Mouse (Mus musculus) adrenal gland, adult 18-20 months (tissue): ENCODE measurements around the gene Ankrd44. TPM values are rescaled to one million over a fixed set of nuclear protein-coding genes. Genes with fewer than 3 reads are reported as not detected.
A peak's percentile ranks its signal among the peaks of the same experiment; 100 is the strongest.
"Not testable (repeated sequence)": the region's sequence is repeated elsewhere in the genome, so short reads cannot be mapped to it uniquely, and the experiment has no call there.

Experiments
- DNase-seq, 2 experiments: peaks; one replicate each; pipeline ENCODE4 v3.0.0; 2021 to 2022; ENCODE audit warnings: low spot score in 2 of 2
- long read RNA-seq, 2 experiments: library from polyadenylated mRNA; stranded (forward); transcript quantifications; one replicate each; pipeline ENCODE4 v2.0.0; 2021
- total RNA-seq, 2 experiments: library from RNA; stranded (reverse); gene quantifications; 1 replicate in 1 of 2; 2 replicates in 1 of 2; pipeline ENCODE4 v1.2.3; 2021

Ankrd44 gene
- 10 to 100 TPM; 15.5 to 19.9 TPM for total RNA-seq
- long read RNA-seq, experiment 1, partial matches to known transcripts = 0 of 1 reads
- long read RNA-seq, experiment 1, other reads (novel, unspliced or antisense) = 0 of 1 reads
- long read RNA-seq, experiment 2, partial matches to known transcripts = 1 of 4 reads
- long read RNA-seq, experiment 2, other reads (novel, unspliced or antisense) = 1 of 4 reads

GRCm38 (mm10) chr1:54925971-54926771, at the start of gene Ankrd44:
Gene Ankrd44, minus strand, starts transcription at chr1:54926387.
- peak; percentile 76 to 85 for DNase-seq

DNA sequence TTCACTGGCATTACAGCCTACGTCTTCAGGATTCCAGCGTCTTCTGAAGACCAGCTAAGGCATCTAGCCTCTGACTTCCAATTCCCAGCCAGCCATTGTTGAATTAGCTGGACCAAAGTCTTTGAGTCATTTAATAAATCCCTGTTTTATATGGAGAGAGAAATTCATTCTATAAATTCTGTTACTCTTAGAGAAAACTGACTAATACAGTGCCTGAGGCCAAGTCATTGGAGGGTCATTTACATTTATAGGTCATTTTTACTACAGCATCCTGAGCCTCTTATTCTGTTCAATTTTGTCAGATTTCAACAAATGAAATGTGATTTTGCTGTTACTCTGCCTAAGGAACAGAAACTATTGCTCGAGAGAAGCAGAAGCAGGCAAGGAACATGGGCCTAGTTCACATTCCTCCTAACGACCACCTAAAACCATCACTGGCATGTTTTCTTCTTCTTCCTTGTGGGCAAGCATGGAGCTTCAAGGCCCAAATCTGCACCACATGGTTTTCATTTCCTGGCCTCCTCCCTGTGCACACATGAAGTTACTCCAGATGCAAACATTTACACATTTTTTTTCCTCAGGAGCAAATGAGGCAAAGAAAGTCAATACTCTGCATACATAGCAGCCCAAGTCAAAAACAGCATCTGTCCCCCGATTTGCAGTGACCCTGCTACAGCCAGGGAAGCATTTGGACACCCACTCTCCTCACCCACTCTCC, 45.7 kb upstream of the Ankrd44 start:
- no peak for DNase-seq

DNA sequence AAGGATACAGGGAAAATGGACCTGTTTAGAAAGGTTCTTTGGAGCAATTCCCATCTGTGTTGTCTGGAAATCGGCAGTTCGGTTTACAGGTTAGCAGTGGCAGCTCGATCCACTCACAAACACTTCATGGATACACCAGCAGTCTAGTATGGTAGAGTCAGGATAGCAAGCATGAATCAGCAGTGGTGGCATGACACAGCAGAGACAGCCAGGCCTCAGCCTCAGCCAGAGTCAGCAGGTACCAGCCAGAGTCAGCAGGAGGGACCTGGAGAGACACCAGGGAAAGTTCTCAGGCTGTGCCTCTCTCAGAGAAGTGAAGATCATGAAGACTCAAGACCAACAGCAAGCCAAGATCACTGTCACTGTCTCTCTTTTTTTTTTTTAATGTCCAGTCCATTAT, 40.7 kb upstream of the Ankrd44 start:
- DNase-seq = no peak

DNA sequence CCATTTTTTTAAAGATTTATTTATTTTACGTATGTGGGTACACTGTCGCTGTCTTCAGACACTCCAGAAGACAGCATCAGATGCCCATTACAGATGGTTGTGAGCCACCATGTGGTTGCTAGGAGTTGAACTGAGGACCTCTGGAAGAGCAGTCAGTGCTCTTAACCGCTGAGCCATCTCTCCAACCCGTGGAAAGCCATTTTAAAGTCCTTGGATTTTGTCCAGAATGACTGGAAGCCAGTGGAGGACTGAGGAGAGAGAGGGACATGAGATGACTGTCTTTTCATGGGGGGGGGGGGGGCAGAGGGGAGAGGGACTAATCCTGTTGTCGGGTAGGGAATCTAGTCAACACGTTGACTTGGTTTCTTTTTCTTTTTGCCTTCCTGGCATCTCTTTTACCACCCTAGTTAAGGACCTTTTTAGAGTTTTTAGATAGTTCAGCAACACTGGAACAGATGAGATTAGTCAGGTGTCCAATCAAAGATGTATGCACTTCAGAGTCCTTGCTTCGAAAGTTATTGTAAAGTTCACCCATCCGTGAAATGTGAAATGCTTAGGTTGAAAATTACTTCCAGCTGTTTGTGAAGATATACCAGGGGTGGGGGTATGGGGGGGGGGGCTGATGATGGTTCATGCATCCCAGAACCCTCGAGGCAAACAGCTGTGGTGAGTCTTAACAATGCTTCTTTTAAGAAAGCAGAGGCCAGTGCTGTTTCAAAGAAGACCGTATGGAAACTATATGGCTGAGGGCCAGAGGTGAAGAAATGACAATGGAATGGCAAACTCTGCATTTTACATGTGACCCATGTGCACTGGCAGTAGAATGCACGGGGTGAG, 39.2 kb upstream of the Ankrd44 start:
- DNase-seq = no peak

DNA sequence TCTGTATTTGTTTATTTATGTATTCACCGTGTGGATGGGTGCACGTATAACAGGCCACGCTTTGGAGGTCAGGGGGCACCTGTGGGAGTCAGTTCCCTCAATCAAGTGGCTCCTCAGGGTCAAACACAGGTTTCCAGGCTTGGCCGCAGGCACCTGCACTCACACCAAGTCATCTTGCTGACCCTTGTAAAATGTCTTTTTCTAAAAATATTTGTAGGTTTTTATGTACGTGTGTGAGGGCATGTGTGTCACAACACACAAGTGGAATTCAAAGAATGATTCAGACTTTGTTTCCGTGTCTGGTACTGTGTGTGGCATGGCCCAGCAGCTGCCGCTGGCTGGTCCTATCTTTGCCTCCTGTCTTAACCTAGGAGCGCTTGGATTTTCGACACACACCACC, 35.5 kb upstream of the Ankrd44 start:
- no peak for DNase-seq

DNA sequence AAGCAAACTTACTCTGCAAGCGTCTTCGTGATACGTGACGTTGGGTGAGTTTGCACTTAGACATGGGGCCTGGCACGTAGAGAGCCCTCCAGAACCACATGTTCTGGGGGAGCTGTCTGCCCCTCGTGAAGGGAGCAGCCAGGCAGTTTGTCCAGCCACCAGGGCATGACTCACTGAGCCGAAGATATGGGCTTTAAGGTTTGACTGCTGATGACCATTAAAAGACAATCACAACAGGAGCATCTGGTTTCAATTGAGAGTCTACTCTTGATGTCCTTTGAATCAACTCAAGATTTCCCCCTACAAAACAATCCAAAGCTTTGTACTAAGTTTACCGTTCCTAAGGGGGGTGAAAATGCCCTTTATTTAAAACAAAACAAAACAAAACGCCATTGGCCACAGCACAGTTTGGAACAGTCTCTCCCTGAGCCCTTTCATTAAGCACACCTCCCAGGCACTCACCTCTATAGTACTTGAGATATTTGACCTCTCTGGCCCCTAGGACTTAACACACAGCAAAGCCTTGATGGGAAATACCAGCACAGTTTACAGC, 34.5 kb upstream of the Ankrd44 start:
- no peak for DNase-seq

DNA sequence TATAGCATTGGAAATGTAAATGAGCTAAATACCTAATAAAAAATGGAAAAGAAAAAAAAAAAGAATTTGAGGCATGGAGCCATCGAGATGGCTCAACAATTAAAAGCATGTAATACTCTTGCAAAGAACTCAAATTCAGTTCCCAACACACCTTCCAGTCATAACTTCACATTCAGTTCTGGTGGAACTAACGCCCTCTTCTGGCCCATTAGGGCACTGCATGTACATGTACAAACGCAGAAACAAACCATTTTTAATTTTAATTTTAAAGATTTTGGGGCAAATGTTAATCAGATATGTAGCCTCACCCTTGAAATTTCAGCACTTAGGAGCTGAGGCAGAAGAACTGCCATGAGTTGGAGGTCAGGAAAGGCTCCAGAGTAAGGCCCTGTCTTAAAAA, 32.3 kb upstream of the Ankrd44 start:
- no peak for DNase-seq

GRCm38 (mm10) chr1:54956995-54957394, 30.8 kb upstream of the Ankrd44 start:
- not testable (repeated sequence) for DNase-seq

DNA sequence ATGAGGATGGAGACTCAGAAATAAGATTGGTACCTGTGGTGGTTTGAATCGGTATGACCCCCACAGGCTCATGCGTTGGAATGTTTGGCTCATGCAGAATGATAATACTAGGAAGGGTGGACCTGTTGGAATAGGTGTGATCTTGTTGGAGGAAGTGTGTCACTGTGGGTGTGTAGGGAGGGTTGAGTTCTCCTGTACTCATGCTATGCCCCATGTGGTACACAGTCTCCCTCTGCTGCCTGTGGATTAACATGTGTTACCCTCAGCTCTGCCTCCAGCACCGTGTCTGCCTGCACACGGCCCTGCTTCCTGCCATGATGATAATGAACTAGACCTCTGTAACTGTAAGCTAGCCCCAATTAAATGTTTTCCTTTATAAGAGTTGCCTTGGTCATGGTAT, 28.7 kb upstream of the Ankrd44 start:
- no peak for DNase-seq

DNA sequence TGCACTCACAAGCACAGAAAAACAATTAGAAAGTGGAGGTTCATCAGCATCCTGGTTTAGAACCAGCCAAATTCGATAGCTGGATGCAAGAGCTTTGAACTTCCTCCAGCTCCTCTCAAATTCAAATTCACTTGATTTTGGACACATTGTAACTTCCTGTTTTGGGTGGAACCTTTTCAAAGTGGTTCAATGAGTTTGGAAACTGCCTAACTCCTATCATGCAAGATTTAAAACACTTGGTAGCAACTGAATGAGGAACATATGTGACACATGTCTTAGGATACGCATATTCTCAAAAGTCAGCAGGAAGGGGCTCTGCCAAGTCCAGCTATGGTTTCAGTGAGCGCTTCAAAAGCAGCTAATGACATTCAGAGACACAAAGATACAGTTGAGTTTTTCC, 18.5 kb upstream of the Ankrd44 start:
- no peak for DNase-seq

GRCm38 (mm10) chr1:54935466-54935865, 9.3 kb upstream of the Ankrd44 start:
- no peak for DNase-seq

DNA sequence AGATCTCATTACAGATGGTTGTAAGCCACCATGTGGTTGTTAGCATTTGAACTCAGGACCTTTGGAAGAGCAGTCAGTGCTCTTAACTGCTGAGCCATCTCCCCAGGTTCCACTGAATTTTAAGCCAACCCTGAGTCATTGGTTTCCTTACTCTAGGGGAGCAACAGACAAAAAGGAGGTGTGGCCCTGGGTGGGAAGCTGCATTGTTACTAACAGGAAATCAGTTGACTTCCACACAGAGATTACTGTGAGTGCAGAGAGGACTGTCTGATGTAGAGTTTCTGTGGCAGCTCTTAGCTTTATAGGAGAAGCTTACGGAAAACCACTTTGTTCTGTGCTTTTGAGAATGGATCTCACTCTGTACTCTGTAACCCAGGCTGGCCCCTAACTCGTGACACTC, 8.7 kb upstream of the Ankrd44 start:
- DNase-seq = no peak

DNA sequence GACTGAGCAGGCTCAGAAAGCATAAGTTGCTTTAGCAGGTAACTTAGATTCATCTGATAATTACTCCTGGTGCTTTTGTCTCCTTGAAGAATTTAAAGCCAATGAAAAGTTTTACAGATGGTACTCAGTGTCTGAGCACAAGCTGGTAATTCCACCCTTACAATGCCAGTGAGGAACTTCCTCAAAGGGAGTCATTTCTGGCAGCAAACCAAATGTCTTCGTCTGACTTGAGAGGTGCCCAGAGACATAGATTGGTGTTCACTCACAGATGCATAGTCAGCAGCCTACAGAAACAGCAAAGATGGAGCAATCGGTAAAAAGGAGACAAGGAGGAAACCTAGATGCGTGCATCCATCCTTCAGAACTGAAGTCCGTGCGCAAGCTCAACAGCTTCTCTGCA, 7.5 kb upstream of the Ankrd44 start:
- DNase-seq = no peak

- no peak for DNase-seq
Measured at GRCm38 (mm10) chr1:54932456-54933115, 6.4 kb upstream of the Ankrd44 start.

- DNase-seq = no peak
Measured at GRCm38 (mm10) chr1:54931231-54931630, 5.0 kb upstream of the Ankrd44 start.

GRCm38 (mm10) chr1:54930670-54931200, 4.5 kb upstream of the Ankrd44 start:
- DNase-seq = no peak

- DNase-seq = peak; percentile 22 to 32
Measured at GRCm38 (mm10) chr1:54925451-54925934, 694 bp downstream of the Ankrd44 start.

GRCm38 (mm10) chr1:54924760-54925159, 1.4 kb downstream of the Ankrd44 start:
- DNase-seq = no peak

DNA sequence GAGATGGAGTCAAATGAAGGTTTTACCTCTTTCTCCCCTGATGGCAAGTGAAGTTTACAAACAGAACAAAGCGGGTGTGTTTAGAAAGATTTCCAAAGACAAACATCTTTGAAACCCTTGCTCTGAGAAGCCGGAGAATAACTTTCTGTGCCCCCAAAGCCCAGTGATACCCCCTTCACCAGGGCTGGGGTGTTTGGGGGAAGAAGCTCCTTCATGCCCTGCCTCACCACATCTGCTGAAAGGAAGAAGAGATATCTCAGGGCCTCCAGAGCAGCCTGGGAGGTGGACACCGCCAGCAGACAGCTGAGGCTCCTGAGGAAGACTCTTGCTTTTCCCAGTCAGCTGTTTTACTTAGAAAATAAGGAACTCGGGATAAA, 1.9 kb downstream of the Ankrd44 start:
- DNase-seq = no peak
